Mouse (Mus musculus): ENCODE results near the gene Foxf2. TPM values are rescaled to one million over a fixed set of nuclear protein-coding genes. Genes with fewer than 3 reads are reported as not detected.

Gene Foxf2
- total RNA-seq, 1 experiment from 2014 or later, result not detected

Small RNA genes within 50 kb of the gene (microRNA-seq; reads per million reads assigned to microRNA genes)
- gene Gm27516, result 0 reads per million in 2 experiments

Other genes with a start within 250 kb of the Foxf2 start
- 0.15 and 3.7 TPM in 2 replicates for gene Foxq1, start 69.7 kb upstream of the Foxf2 start, total RNA-seq (2021)
- not detected in 2 replicates for gene A530084C06Rik, start 66.5 kb upstream of the Foxf2 start, total RNA-seq (2021)
- gene Foxc1, start 180.8 kb downstream of the Foxf2 start, total RNA-seq (2021), result 7.1 TPM in 2 replicates

Data from adrenal gland, postnatal 14 days (tissue).